Mouse (Mus musculus): ENCODE results near the gene P2rx5. TPM values are rescaled to one million over a fixed set of nuclear protein-coding genes. Genes with fewer than 3 reads are reported as not detected.
A peak's percentile ranks its signal among the peaks of the same experiment; 100 is the strongest.

P2rx5 gene
- polyA plus RNA-seq, 1 experiment from 2014 or later: 0.39 TPM

GRCm38 (mm10) chr11:73162284-73162683 is 2.1 kb downstream of the P2rx5 start:
- no peaks in the 10 kb centered on the region for H3K9me3 ChIP-seq (ENCODE audit: control insufficient read depth, low read length)
- H3K36me3 ChIP-seq (ENCODE audit: control insufficient read depth, insufficient read depth, low read length): no peaks in the 10 kb centered on the region
- H3K4me3 ChIP-seq (ENCODE audit: low read depth, low read length): no peak overlapping the region
- WGBS: 77% methylated on average over 5 of the region's 5 CpGs
- H3K27me3 ChIP-seq (ENCODE audit: control insufficient read depth, insufficient read depth, low read length): peaks cover 6% of the 10 kb centered on the region; the same call in 1 of the 2 replicates
- no peak for ATAC-seq (ENCODE audit: low read depth)
- no peak overlapping the region for H3K4me2 ChIP-seq (ENCODE audit: low read depth, low read length)
- no peak overlapping the region for H3K9ac ChIP-seq (replicated peaks; ENCODE audit: low read depth, low read length)
- H3K27ac ChIP-seq (ENCODE audit: low read depth, low read length): no peak overlapping the region
- 0 out of 2 replicates have a peak, but pooled peaks cover 2% of the 10 kb centered on the region for H3K4me1 ChIP-seq (ENCODE audit: control insufficient read depth, insufficient read depth, low read length)

DNA sequence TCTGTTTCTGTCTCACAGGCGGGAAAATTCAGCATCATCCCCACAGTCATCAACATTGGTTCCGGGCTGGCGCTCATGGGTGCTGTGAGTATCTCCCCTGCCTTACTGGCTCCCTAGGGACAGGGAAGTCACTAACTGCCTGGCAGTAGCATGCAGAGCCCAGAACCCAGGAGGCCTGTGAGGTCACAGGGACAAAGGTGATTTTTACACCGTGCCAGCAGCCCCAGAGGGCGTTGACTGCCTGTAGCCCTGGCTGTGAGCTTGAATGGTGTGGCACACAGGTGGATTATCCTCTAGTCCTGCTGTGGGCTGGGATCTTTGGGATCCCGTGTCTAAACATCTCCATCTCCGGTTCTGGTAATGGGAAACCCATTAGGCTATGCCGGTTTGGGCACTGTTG is 7.8 kb downstream of the P2rx5 start:
- Histone ChIP-seq H3K36me3 (ENCODE audit: control insufficient read depth, insufficient read depth, low read length) (no peaks in the 10 kb centered on the region), H3K27me3 (ENCODE audit: control insufficient read depth, insufficient read depth, low read length) (no peaks in the 10 kb centered on the region), H3K9ac (replicated peaks; ENCODE audit: low read depth, low read length) (no peak overlapping the region), H3K27ac (ENCODE audit: low read depth, low read length) (no peak overlapping the region), H3K4me3 (ENCODE audit: low read depth, low read length) (no peak overlapping the region), H3K4me1 (ENCODE audit: control insufficient read depth, insufficient read depth, low read length) (no peaks in the 10 kb centered on the region; the same call in 1 of the 2 replicates), H3K9me3 (ENCODE audit: control insufficient read depth, low read length) (no peaks in the 10 kb centered on the region), H3K4me2 (ENCODE audit: low read depth, low read length) (no peak overlapping the region)
- no peak for ATAC-seq (ENCODE audit: low read depth)
- WGBS: 84% methylated on average over 8 of the region's 8 CpGs

DNA sequence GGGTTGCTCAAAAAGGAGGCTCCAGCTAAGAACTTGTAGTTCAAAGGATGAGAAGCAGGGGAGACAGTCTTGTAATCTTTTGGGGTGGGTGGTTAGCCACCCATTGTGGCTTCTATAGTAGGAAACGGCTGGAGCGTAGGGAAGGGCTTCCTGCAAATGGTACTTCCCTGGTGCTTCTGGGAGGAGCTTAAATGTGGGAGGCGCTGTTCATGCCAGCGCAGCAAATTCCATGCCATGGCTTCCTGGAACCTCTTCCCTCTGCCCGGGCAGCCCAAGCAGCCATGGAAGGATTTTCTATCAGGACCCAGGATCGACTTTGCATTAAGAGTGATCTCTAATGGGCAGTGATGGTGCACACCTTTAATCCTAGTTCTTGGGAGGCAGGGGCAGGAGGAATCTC is 8.4 kb downstream of the P2rx5 start:
- Histone ChIP-seq H3K9ac (replicated peaks; ENCODE audit: low read depth, low read length) (no peak overlapping the region), H3K9me3 (ENCODE audit: control insufficient read depth, low read length) (no peaks in the 10 kb centered on the region), H3K4me3 (ENCODE audit: low read depth, low read length) (no peak overlapping the region), H3K27ac (ENCODE audit: low read depth, low read length) (no peak overlapping the region), H3K4me1 (ENCODE audit: control insufficient read depth, insufficient read depth, low read length) (no peaks in the 10 kb centered on the region; the same call in 1 of the 2 replicates), H3K36me3 (ENCODE audit: control insufficient read depth, insufficient read depth, low read length) (no peaks in the 10 kb centered on the region), H3K4me2 (ENCODE audit: low read depth, low read length) (no peak overlapping the region), H3K27me3 (ENCODE audit: control insufficient read depth, insufficient read depth, low read length) (no peaks in the 10 kb centered on the region)
- 82% methylated on average over 6 of the region's 6 CpGs for WGBS
- ATAC-seq (ENCODE audit: low read depth): no peak

DNA sequence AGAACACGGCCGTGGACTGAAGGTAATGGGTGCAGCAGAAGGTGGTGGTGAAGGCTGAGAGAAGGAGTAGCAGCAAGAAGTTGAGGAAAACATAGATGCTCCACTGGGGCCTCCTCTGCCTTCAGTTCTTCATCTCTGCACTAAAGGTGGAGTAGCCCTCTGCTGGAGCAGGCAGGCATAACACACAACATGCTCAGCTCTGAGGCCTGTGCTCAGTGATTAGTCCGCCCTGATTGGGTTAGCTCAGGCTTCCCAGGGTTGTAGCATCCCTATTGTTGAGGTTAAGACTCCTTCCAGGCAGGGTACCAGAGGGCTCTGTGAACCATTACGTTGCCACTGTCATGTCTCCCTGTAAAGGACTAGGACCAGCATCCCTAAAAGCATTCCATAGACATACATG is 9.0 kb downstream of the P2rx5 start:
- Histone ChIP-seq H3K4me1 (ENCODE audit: control insufficient read depth, insufficient read depth, low read length) (no peaks in the 10 kb centered on the region; the same call in 1 of the 2 replicates), H3K4me2 (ENCODE audit: low read depth, low read length) (no peak overlapping the region), H3K9ac (replicated peaks; ENCODE audit: low read depth, low read length) (no peak overlapping the region), H3K27me3 (ENCODE audit: control insufficient read depth, insufficient read depth, low read length) (no peaks in the 10 kb centered on the region), H3K4me3 (ENCODE audit: low read depth, low read length) (no peak overlapping the region), H3K27ac (ENCODE audit: low read depth, low read length) (no peak overlapping the region), H3K9me3 (ENCODE audit: control insufficient read depth, low read length) (no peaks in the 10 kb centered on the region), H3K36me3 (ENCODE audit: control insufficient read depth, insufficient read depth, low read length) (no peaks in the 10 kb centered on the region)
- 53% methylated on average over 4 of the region's 4 CpGs for WGBS
- ATAC-seq (ENCODE audit: low read depth): peak; percentile 50; the same call in 1 of the 2 replicates

DNA sequence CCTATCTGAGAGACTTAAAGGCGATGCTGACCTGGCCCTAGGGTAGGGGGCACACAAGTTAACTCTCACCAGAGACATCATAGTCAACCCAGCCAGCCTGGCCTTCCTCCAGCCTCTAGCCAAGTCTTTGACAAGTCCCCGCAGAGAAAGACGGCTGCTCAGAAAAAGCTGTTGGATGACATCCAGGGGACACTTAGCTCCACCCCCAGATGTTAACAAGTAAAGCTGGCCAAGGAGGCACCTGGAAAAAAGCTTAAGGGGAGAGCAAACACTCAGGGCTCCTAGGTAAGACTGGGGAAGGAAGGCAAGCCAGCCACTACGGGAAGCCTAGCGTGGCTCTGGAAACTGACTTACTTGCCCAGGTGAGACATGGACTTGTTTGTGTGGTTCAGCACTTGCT is 12.0 kb downstream of the P2rx5 start:
- no peak overlapping the region for H3K27ac ChIP-seq (ENCODE audit: low read depth, low read length)
- H3K9ac ChIP-seq (replicated peaks; ENCODE audit: low read depth, low read length): no peak overlapping the region
- no peak overlapping the region for H3K4me3 ChIP-seq (ENCODE audit: low read depth, low read length)
- no peak overlapping the region for H3K4me2 ChIP-seq (ENCODE audit: low read depth, low read length)
- 58% methylated on average over 5 of the region's 5 CpGs for WGBS
- H3K36me3 ChIP-seq (ENCODE audit: control insufficient read depth, insufficient read depth, low read length): no peaks in the 10 kb centered on the region
- no peaks in the 10 kb centered on the region for H3K9me3 ChIP-seq (ENCODE audit: control insufficient read depth, low read length)
- ATAC-seq (ENCODE audit: low read depth): no peak
- peaks cover 11% of the 10 kb centered on the region for H3K4me1 ChIP-seq (ENCODE audit: control insufficient read depth, insufficient read depth, low read length)
- H3K27me3 ChIP-seq (ENCODE audit: control insufficient read depth, insufficient read depth, low read length): no peaks in the 10 kb centered on the region

- H3K4me3 ChIP-seq (ENCODE audit: low read depth, low read length): peak overlapping the region; percentile 83
- 47% methylated on average over 8 of the region's 8 CpGs for WGBS
- ATAC-seq (ENCODE audit: low read depth): no peak
These were observed 15.4 kb downstream of the P2rx5 start for GRCm38 (mm10) chr11:73175612-73176011.

DNA sequence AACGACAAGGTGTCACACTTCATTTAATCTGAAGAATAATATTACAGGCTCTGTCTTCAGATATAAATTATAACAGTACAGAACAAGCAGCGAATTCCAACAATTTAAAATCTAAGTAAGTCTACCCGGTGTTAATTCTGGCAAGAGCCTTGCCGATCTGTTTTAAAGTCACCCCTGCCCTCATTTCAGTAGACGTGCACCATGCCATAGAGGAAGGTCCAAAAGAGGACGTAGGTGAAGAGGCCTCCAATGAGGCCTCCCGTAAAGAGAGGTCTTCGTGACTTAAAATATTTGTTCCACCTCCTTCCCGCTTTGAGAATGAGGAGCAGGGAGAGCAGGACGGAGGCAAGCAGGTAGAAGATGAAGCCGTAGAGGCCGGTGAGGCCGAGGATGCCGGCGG is 16.0 kb downstream of the P2rx5 start:
- WGBS: 2% methylated on average over 15 of the region's 15 CpGs
- ATAC-seq (ENCODE audit: low read depth): no peak; the same call in 1 of the 2 replicates
- peaks cover 17% of the 10 kb centered on the region for H3K4me1 ChIP-seq (ENCODE audit: control insufficient read depth, insufficient read depth, low read length)
- H3K4me3 ChIP-seq (ENCODE audit: low read depth, low read length): peak overlapping the region; percentile 83
- peak overlapping the region; percentile 79 for H3K4me2 ChIP-seq (ENCODE audit: low read depth, low read length)
- H3K27me3 ChIP-seq (ENCODE audit: control insufficient read depth, insufficient read depth, low read length): no peaks in the 10 kb centered on the region
- H3K9me3 ChIP-seq (ENCODE audit: control insufficient read depth, low read length): no peaks in the 10 kb centered on the region
- H3K27ac ChIP-seq (ENCODE audit: low read depth, low read length): peak overlapping the region; percentile 87; the same call in 1 of the 2 replicates
- peak overlapping the region; percentile 88 for H3K9ac ChIP-seq (replicated peaks; ENCODE audit: low read depth, low read length)
- H3K36me3 ChIP-seq (ENCODE audit: control insufficient read depth, insufficient read depth, low read length): no peaks in the 10 kb centered on the region

More at GRCm38 (mm10) chr11:73175612-73176011, 15.4 kb downstream of the P2rx5 start:
- H3K36me3 ChIP-seq (ENCODE audit: control insufficient read depth, insufficient read depth, low read length): no peaks in the 10 kb centered on the region
- no peaks in the 10 kb centered on the region for H3K9me3 ChIP-seq (ENCODE audit: control insufficient read depth, low read length)
- H3K4me1 ChIP-seq (ENCODE audit: control insufficient read depth, insufficient read depth, low read length): peaks cover 17% of the 10 kb centered on the region
- H3K27ac ChIP-seq (ENCODE audit: low read depth, low read length): no peak overlapping the region
- peak overlapping the region; percentile 79 for H3K4me2 ChIP-seq (ENCODE audit: low read depth, low read length)
- H3K9ac ChIP-seq (replicated peaks; ENCODE audit: low read depth, low read length): no peak overlapping the region
- H3K27me3 ChIP-seq (ENCODE audit: control insufficient read depth, insufficient read depth, low read length): no peaks in the 10 kb centered on the region

DNA sequence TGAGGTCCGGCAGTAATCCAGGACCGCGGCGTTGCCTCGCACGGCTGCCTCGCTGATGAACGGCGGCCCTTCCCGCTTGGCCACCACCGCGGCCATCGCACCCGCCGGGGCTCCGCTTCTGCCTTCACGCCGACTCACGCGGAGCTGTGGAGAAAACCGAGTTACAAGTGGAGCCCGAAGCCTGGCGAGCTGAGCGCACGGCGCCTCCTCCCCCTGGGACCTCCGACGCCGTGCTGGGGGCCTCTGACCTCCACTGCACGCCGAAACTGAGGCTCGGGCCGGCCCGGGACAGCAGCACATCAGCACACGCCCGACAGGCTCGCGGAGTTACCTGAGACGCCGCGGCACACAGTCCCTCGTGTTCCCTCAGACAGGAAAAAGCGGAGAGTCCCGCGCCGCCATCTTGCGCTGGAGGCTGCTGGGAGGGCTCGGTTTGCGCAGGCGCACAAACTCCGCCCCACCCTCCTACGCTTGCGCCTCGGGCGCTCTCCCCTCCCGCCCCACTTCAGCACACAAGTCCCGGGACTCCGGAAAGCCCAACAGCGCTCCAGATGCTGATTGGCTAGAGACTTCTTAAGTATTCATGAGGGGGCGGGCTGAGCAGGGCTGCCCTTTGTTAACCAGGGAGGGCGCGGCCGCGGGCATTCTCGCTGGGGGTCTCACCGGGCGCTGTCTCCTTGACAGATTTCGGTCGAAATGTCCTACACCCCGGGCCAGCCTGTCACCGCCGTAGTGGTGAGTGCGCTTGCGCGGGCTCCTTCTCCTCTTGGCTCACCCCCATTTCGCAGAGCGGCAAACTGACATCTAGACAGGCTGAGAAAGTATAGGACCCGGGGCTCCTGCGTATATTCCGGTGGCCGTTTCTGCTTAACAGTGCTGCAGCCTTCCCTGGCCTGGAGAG is 16.6 kb downstream of the P2rx5 start, which contains the start of the genes Emc6 and Tax1bp3:
Emc6 (minus strand) TSS at position 430 of the 901 bp plus-strand sequence.
Tax1bp3 (plus strand) TSS at position 476 of the 901 bp plus-strand sequence.
- Histone ChIP-seq H3K9me3 (ENCODE audit: control insufficient read depth, low read length) (no peaks in the 10 kb centered on the region), H3K27me3 (ENCODE audit: control insufficient read depth, insufficient read depth, low read length) (no peaks in the 10 kb centered on the region), H3K9ac (replicated peaks; ENCODE audit: low read depth, low read length) (peak within 1 kb of the TSS; percentile 88), H3K4me2 (ENCODE audit: low read depth, low read length) (peak within 1 kb of the TSS; percentile 79), H3K4me3 (ENCODE audit: low read depth, low read length) (peak within 1 kb of the TSS; percentile 83), H3K36me3 (ENCODE audit: control insufficient read depth, insufficient read depth, low read length) (0 out of 2 replicates have a peak, but pooled peaks cover under 1% of the 10 kb centered on the region), H3K27ac (ENCODE audit: low read depth, low read length) (peak within 1 kb of the TSS; percentile 87), H3K4me1 (ENCODE audit: control insufficient read depth, insufficient read depth, low read length) (peaks cover 17% of the 10 kb centered on the region)
- whole genome bisulfite sequencing: under 1% methylated on average over 81 of the region's 81 CpGs
- peak; percentile 98 for ATAC-seq (ENCODE audit: low read depth)

DNA sequence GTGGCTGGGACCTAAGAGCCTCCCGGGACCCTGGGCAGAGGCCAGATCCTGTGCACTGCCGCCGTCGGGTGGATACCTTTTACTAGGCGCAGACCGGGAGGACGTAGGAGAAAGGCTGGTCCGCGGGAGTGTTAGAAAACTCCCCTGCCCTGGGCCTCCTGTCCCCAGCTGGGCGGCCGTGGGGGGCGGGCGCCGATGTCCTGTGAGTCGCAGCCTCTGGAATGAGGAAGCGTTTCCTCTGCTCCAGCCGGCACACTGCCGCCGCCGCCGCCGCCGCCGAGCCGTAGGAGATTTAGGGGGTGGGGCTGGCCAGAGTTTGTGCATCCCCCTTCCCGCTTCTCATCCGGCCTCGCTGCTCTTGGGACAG is 17.3 kb downstream of the P2rx5 start:
- WGBS: 0% methylated on average over 28 of the region's 28 CpGs
- peak; percentile 54 for ATAC-seq (ENCODE audit: low read depth)
- Histone ChIP-seq H3K27ac (ENCODE audit: low read depth, low read length) (peak overlapping the region; percentile 87), H3K27me3 (ENCODE audit: control insufficient read depth, insufficient read depth, low read length) (no peaks in the 10 kb centered on the region), H3K4me2 (ENCODE audit: low read depth, low read length) (peak overlapping the region; percentile 75), H3K36me3 (ENCODE audit: control insufficient read depth, insufficient read depth, low read length) (0 out of 2 replicates have a peak, but pooled peaks cover 3% of the 10 kb centered on the region), H3K4me1 (ENCODE audit: control insufficient read depth, insufficient read depth, low read length) (peaks cover 17% of the 10 kb centered on the region), H3K9ac (replicated peaks; ENCODE audit: low read depth, low read length) (peak overlapping the region; percentile 88), H3K4me3 (ENCODE audit: low read depth, low read length) (peak overlapping the region; percentile 83), H3K9me3 (ENCODE audit: control insufficient read depth, low read length) (no peaks in the 10 kb centered on the region)

All from neural tube, embryonic 14.5 days (tissue).